ENCODE assay signal across 8 mouse cellular contexts in genomic region chr8:88627265-88627991, GRCm38 (mm10). TPM values are rescaled to one million over a fixed set of nuclear protein-coding genes. Genes with fewer than 3 reads are reported as not detected.
DNase-seq lines count a peak whose midpoint lies in the region; ATAC-seq and TF ChIP-seq lines count a peak whose summit lies in the region.

No protein-coding gene starts in this region.

- no peak for TF ChIP-seq POLR2A in small intestine, adult 2 months (IDR thresholded peaks at IDR 0.05; ENCODE audit: low read depth, low read length)

- H3K27me3 ChIP-seq in intestine, embryonic 16.5 days (replicated peaks; ENCODE audit: control insufficient read depth, insufficient read depth, low read length): peaks cover 2% of the 10 kb centered on the region; the same call in 1 of the 2 replicates
- peaks cover 8% of the 10 kb centered on the region for H3K27me3 ChIP-seq in midbrain, embryonic 11.5 days (ENCODE audit: control insufficient read depth, insufficient read depth, low read length)
- H3K27me3 ChIP-seq in small intestine, adult 2 months (ENCODE audit: control insufficient read depth, insufficient read depth, low read length): no peaks in the 10 kb centered on the region

- peak overlapping the region; percentile 78 for H3K9ac ChIP-seq in intestine, embryonic 16.5 days (ENCODE audit: low read depth, low read length)
- H3K9ac ChIP-seq in midbrain, embryonic 11.5 days (ENCODE audit: low read length): peak overlapping the region; percentile 80

- peak overlapping the region; percentile 15; the same call in 1 of the 2 replicates for H3K27ac ChIP-seq in intestine, embryonic 16.5 days (ENCODE audit: low read length)
- no peak overlapping the region for H3K27ac ChIP-seq in midbrain, embryonic 11.5 days (ENCODE audit: low read depth, low read length)
- peak overlapping the region; percentile 7; the same call in 1 of the 2 replicates for H3K27ac ChIP-seq in small intestine, adult 2 months (ENCODE audit: insufficient read depth, low read depth, low read length)

- H3K9me3 ChIP-seq in intestine, embryonic 16.5 days (ENCODE audit: control insufficient read depth, low read length): no peaks in the 10 kb centered on the region
- no peaks in the 10 kb centered on the region for H3K9me3 ChIP-seq in midbrain, embryonic 11.5 days (ENCODE audit: control insufficient read depth, low read length)

- DNase-seq in adrenal gland, postnatal 4 days (ENCODE audit: low spot score in 2 of 2): peak; percentile 43 to 49
- DNase-seq in embryo, embryonic 11.5 days (ENCODE audit: low read depth, low spot score): peak; percentile 69
- peak; percentile 59 to 61 for DNase-seq in gastrocnemius, postnatal 36 days
- DNase-seq in left cerebral cortex, postnatal 25 days (ENCODE audit: low spot score in 2 of 2): peak; percentile 85 to 86
- peak; percentile 98 for DNase-seq in midbrain, embryonic 11.5 days (ENCODE audit: low spot score, missing footprints)

- WGBS in intestine, embryonic 16.5 days: under 1% methylated on average over 104 of the region's 105 CpGs
- WGBS in midbrain, embryonic 11.5 days: under 1% methylated on average over 105 of the region's 105 CpGs
- 41% methylated on average over 105 of the region's 105 CpGs for WGBS in small intestine, adult 2 months

- peak overlapping the region; percentile 95 for H3K4me2 ChIP-seq in intestine, embryonic 16.5 days (ENCODE audit: low read depth, low read length)
- peak overlapping the region; percentile 93 for H3K4me2 ChIP-seq in midbrain, embryonic 11.5 days

- H3K4me1 ChIP-seq in intestine, embryonic 16.5 days (ENCODE audit: control insufficient read depth, insufficient read depth, low read length): peaks cover 8% of the 10 kb centered on the region; the same call in 1 of the 2 replicates
- H3K4me1 ChIP-seq in midbrain, embryonic 11.5 days (ENCODE audit: control insufficient read depth, insufficient read depth, low read length): peaks cover 3% of the 10 kb centered on the region; the same call in 1 of the 2 replicates
- H3K4me1 ChIP-seq in small intestine, adult 2 months (ENCODE audit: control insufficient read depth, insufficient read depth, insufficient read length, low read length): peaks cover 6% of the 10 kb centered on the region

- H3K4me3 ChIP-seq in intestine, embryonic 16.5 days (ENCODE audit: low read length): peak overlapping the region; percentile 58
- peak overlapping the region; percentile 53 for H3K4me3 ChIP-seq in midbrain, embryonic 11.5 days (ENCODE audit: low read depth, low read length)
- H3K4me3 ChIP-seq in small intestine, adult 2 months (ENCODE audit: low read depth, low read length): peak overlapping the region; percentile 60

- intact Hi-C loops in gastrocnemius, postnatal 36 days (cut with DNase I): loop anchor here (5.0 kb wide), 1 partner anchor 70 kb away; the partner anchor contains the start of gene Cyld
- intact Hi-C loops in left cerebral cortex, postnatal 25 days (cut with DNase I): loop anchor here (1.0 to 2.0 kb wide), 3 partner anchors 70 to 127 kb away; partner anchors contain the start of gene Cyld

- ATAC-seq in intestine, embryonic 16.5 days: peak; percentile 90
- peak; percentile 88 for ATAC-seq in midbrain, embryonic 11.5 days (ENCODE audit: low FRiP score)
- ATAC-seq in granulocyte monocyte progenitor cell, adult 5-6 weeks (replicated peaks; ENCODE audit: poor library complexity, severe bottlenecking): no peak

- no peaks in the 10 kb centered on the region for H3K36me3 ChIP-seq in intestine, embryonic 16.5 days (ENCODE audit: control insufficient read depth, insufficient read depth, low read length)
- no peaks in the 10 kb centered on the region for H3K36me3 ChIP-seq in midbrain, embryonic 11.5 days (ENCODE audit: control insufficient read depth, insufficient read depth, low read length)
- H3K36me3 ChIP-seq in small intestine, adult 2 months (ENCODE audit: control insufficient read depth, insufficient read depth, low read length): peaks cover 37% of the 10 kb centered on the region

- no peak for TF ChIP-seq CTCF in small intestine, adult 2 months (IDR thresholded peaks at IDR 0.05; ENCODE audit: extremely low read depth, insufficient read length, insufficient replicate concordance, low read depth, low read length)

RNA-seq across cellular contexts. Expression of gene Snx20, which starts 8.5 kb away (rescaled TPM):
- total RNA-seq in adrenal gland, postnatal 4 days (2021): 1 to 10 TPM; 1.7 to 3.0 TPM
- total RNA-seq in gastrocnemius, postnatal 36 days (2021): under 1 TPM; 0.37 to 0.43 TPM
- polyA plus RNA-seq in intestine, embryonic 16.5 days (2015; fragmentation: Nextera tagmentation; extraction: Ambion mirVana): 2.7 and 8.0 TPM in 2 replicates
- 1 to 10 TPM; 1.4 to 1.6 TPM for total RNA-seq in left cerebral cortex, postnatal 25 days (2021)
- polyA plus RNA-seq in midbrain, embryonic 11.5 days (2014; fragmentation: Nextera tagmentation; extraction: Ambion mirVana): 0.74 and 1.4 TPM in 2 replicates
- polyA plus RNA-seq in small intestine, adult 2 months (2012; rRNA removed): 67.6 and 210 TPM in 2 replicates
- total RNA-seq in granulocyte monocyte progenitor cell, adult 5-6 weeks (2014; fragmentation: Nextera tagmentation): 17.6 and 25.0 TPM in 2 replicates
- total RNA-seq in granulocyte monocyte progenitor cell, adult 5-6 weeks (2017): 9.9 and 10.9 TPM in 2 replicates

RNA-seq across cellular contexts. Expression of gene Nod2, which starts 19.7 kb away (rescaled TPM):
- 1 to 10 TPM; 1.1 to 1.8 TPM for total RNA-seq in adrenal gland, postnatal 4 days (2021)
- total RNA-seq in gastrocnemius, postnatal 36 days (2021): under 1 TPM; 0.25 to 0.36 TPM
- 0.31 and 0.32 TPM in 2 replicates for polyA plus RNA-seq in intestine, embryonic 16.5 days (2015; fragmentation: Nextera tagmentation; extraction: Ambion mirVana)
- total RNA-seq in left cerebral cortex, postnatal 25 days (2021): under 1 TPM; 0.34 to 0.43 TPM
- polyA plus RNA-seq in midbrain, embryonic 11.5 days (2014; fragmentation: Nextera tagmentation; extraction: Ambion mirVana): 0.04 and 0.14 TPM in 2 replicates
- polyA plus RNA-seq in small intestine, adult 2 months (2012; rRNA removed): 1.7 and 2.2 TPM in 2 replicates
- 0.26 TPM in 1 of 2 replicates, not detected in the other for total RNA-seq in granulocyte monocyte progenitor cell, adult 5-6 weeks (2014; fragmentation: Nextera tagmentation)
- 0.47 and 1.1 TPM in 2 replicates for total RNA-seq in granulocyte monocyte progenitor cell, adult 5-6 weeks (2017)

Comparison
In these comparisons a context has a peak if more than half of its experiments do, and no peak if none do; other contexts are left out.
1. DNase-seq: peak in every context shown above with its lines; median percentile 98 in midbrain, embryonic 11.5 days; 86 in left cerebral cortex, postnatal 25 days; 69 in embryo, embryonic 11.5 days; 60 in gastrocnemius, postnatal 36 days; 46 in adrenal gland, postnatal 4 days.